Mouse (Mus musculus) spleen, postnatal 14 days (tissue): ENCODE results near the gene Gnat1.

ENCODE experiments used
- DNase-seq, 2 experiments: peaks; one replicate each; pipeline ENCODE4 v3.0.0; 2021 to 2022; ENCODE audit warnings: low spot score in 2 of 2

Gene Gnat1

GRCm38 (mm10) chr9:107645153-107645510 is 34.4 kb downstream of the Gnat1 start:
- no peak for DNase-seq

- DNase-seq = peak; percentile 86 to 94
Observed at GRCm38 (mm10) chr9:107644495-107645152, 34.9 kb downstream of the Gnat1 start.

- DNase-seq = no peak
Observed at GRCm38 (mm10) chr9:107643544-107644214, 35.8 kb downstream of the Gnat1 start.

GRCm38 (mm10) chr9:107641666-107642065 is 37.8 kb downstream of the Gnat1 start:
- no peak for DNase-seq

- DNase-seq = peak in 1 of 2 experiments; percentile 53
Observed at GRCm38 (mm10) chr9:107640257-107640772, 39.2 kb downstream of the Gnat1 start.

- no peak for DNase-seq
Observed at GRCm38 (mm10) chr9:107637070-107637469, 42.4 kb downstream of the Gnat1 start.

GRCm38 (mm10) chr9:107635279-107636028 is 44.1 kb downstream of the Gnat1 start, which contains the start of gene Gnai2:
Gnai2 (minus strand) TSS chr9:107635367.
- DNase-seq = peak; percentile 95 to 96

- DNase-seq = no peak
Observed at GRCm38 (mm10) chr9:107634406-107635278, 44.9 kb downstream of the Gnat1 start.

GRCm38 (mm10) chr9:107633661-107634405 is 45.7 kb downstream of the Gnat1 start:
- DNase-seq = no peak

- peak; percentile 75 to 80 for DNase-seq
Observed at GRCm38 (mm10) chr9:107633091-107633660, 46.3 kb downstream of the Gnat1 start.

GRCm38 (mm10) chr9:107632478-107632877 is 47.0 kb downstream of the Gnat1 start:
- DNase-seq = peak; percentile 58 to 60

- no peak for DNase-seq
Observed at GRCm38 (mm10) chr9:107631861-107632260, 47.7 kb downstream of the Gnat1 start.

- DNase-seq = no peak
Observed at GRCm38 (mm10) chr9:107631311-107631826, 48.1 kb downstream of the Gnat1 start.

GRCm38 (mm10) chr9:107630576-107630975 is 48.9 kb downstream of the Gnat1 start:
- DNase-seq = no peak

- DNase-seq = no peak
Observed at GRCm38 (mm10) chr9:107629901-107630425, 49.5 kb downstream of the Gnat1 start.

- DNase-seq = no peak
Observed at GRCm38 (mm10) chr9:107629411-107629730, 50.1 kb downstream of the Gnat1 start.

GRCm38 (mm10) chr9:107628721-107629410 is 50.6 kb downstream of the Gnat1 start:
- DNase-seq = peak; percentile 34 to 56

- no peak for DNase-seq
Observed at GRCm38 (mm10) chr9:107627387-107628255, 51.9 kb downstream of the Gnat1 start.
